Mouse (Mus musculus): Measurements from ENCODE around the gene Arhgef10l. TPM values are rescaled to one million over a fixed set of nuclear protein-coding genes. Genes with fewer than 3 reads are reported as not detected.

Gene Arhgef10l
- polyA plus RNA-seq, 1 experiment from 2014 or later, result 17.0 TPM

DNA sequence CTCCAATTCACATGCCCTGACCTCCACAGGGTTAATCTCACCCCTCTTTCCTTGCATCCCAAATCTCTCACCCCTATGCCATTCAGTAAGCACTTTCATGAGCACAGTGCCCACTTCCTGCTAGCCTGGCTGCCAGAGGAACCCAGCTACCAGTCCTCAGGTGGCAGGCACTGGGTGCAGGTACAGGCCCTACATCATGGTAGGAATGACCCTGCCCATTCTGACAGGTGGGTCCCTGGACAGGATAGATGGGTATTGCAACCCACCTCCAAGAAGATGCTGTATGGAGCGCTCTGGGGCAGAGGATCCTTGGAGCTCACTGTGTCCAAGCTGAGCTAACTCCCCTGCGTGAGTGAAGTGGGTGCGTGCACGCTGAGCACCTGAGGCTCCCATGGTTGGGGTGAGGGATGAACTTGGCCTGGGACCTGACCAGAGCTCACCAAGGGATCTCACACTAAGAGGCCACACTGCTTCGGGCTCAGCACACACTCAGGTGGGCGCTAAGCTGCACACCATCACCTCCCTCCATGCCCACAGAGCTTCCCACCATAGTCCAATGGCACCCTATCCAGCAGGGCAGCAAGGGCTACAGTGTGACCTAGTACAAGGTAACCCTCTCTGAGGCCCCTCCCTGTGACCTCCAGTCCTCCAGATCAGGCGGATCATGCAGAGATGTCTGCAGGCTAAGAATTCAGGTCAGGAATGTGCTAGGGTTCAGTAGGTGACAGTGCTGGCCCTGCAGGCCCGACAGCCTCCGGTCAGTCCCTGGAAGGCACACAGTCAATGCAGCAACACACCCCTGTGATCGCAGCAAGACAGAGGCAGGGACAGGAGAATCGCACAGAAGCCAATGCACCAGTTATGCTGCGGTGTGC lies 39.9 kb downstream of the Arhgef10l start:
- no peak overlapping the region for H3K27ac ChIP-seq (replicated peaks)
- WGBS, result 66% methylated on average over 12 of the region's 12 CpGs
- no peaks in the 10 kb centered on the region for H3K27me3 ChIP-seq
- no peak overlapping the region for H3K4me3 ChIP-seq (replicated peaks)
- H3K4me1 ChIP-seq, result peaks cover 51% of the 10 kb centered on the region
- ATAC-seq (ENCODE audit: insufficient number of reproducible peaks, low FRiP score, low TSS enrichment, low read depth), result no peak
- H3K9me3 ChIP-seq (replicated peaks), result no peaks in the 10 kb centered on the region
- no peaks in the 10 kb centered on the region for H3K36me3 ChIP-seq
- H3K4me2 ChIP-seq (replicated peaks), result no peak overlapping the region
- H3K9ac ChIP-seq, result no peak overlapping the region

DNA sequence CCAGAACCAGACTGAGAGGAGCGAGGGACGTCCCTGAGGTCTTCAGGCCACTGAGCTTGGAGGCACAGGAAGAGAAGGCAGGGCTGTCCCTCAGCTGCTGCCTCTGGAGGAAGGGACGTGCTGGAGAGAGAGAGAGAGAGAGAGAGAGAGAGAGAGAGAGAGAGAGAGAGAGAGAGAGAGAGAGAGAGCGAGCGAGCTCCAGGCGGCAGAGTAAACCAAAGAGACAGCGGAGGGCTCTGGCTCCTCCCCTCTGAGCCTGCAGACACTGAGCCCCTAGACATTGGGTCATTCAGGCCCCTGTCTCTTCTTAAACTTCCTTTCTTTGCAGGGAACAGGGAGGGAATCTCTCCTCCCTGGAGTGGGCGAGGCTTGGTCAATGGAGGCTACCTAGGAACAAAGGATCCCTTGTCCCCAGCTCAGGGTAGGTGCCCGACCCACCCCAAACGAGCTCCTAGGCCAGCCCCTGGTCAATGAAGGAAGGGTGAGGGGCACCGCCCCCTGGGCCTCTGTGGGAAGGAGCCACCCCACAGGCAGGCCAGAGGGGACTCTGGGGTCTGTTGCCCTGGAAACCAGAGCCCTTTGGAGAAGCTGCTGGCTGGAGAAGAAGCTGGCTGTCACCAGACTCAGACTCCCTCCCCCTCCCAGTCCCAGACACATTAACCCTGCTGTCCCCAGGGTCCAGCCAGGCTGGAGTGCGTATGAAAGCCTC lies 41.2 kb downstream of the Arhgef10l start:
- H3K36me3 ChIP-seq, result no peaks in the 10 kb centered on the region
- WGBS, result 10% methylated on average over 11 of the region's 12 CpGs
- H3K9ac ChIP-seq, result no peak overlapping the region
- H3K4me3 ChIP-seq (replicated peaks), result no peak overlapping the region
- peak overlapping the region; percentile 71 for H3K27ac ChIP-seq (replicated peaks)
- peak overlapping the region; percentile 21 for H3K4me2 ChIP-seq (replicated peaks)
- no peaks in the 10 kb centered on the region for H3K9me3 ChIP-seq (replicated peaks)
- H3K4me1 ChIP-seq, result peaks cover 41% of the 10 kb centered on the region
- no peaks in the 10 kb centered on the region for H3K27me3 ChIP-seq
- ATAC-seq (ENCODE audit: insufficient number of reproducible peaks, low FRiP score, low TSS enrichment, low read depth), result peak; percentile 77

DNA sequence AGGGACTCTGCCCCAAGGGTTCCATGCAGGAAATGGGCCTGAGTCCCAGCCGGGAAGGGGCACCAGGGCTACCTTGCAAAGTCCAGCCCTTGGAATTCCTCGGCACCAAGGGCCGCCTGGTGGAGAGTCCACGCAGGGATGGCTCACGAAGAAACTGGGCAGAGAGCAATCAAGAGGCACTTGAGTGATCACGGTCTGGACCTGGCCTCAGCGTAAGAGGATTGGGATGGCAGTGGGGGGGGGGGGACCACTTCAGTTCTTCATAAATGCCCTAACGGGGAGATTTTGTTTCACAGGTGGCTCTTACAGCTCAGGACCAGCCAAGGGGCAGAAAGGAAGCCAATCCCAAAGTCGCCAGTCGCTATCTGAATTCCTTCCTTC lies 41.7 kb downstream of the Arhgef10l start:
- peak overlapping the region; percentile 71 for H3K27ac ChIP-seq (replicated peaks)
- no peak overlapping the region for H3K9ac ChIP-seq
- no peaks in the 10 kb centered on the region for H3K27me3 ChIP-seq
- no peaks in the 10 kb centered on the region for H3K36me3 ChIP-seq
- H3K4me2 ChIP-seq (replicated peaks), result peak overlapping the region; percentile 21
- ATAC-seq (ENCODE audit: insufficient number of reproducible peaks, low FRiP score, low TSS enrichment, low read depth), result no peak
- peaks cover 36% of the 10 kb centered on the region for H3K4me1 ChIP-seq
- no peak overlapping the region for H3K4me3 ChIP-seq (replicated peaks)
- WGBS, result 19% methylated on average over 10 of the region's 10 CpGs
- no peaks in the 10 kb centered on the region for H3K9me3 ChIP-seq (replicated peaks)

DNA sequence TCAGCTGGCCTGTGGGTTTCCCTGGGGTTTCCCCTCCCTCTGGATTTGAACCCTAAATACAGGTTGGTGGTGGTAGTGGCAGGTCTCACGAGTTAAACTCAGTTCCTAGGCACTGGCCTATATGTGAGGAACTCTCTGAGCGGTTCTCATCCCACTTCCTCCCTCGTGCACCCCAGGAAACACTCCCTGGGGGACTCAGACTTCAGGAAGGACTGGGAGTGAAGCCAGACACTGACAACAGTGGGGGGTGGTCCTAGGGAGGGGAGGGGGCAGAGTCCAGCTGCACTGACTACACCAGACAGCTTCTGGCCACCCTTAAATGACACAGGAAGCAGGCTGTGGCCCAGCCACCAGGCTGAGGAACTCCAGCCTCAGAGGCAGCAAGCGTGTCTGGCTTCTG lies 43.0 kb downstream of the Arhgef10l start:
- ATAC-seq (ENCODE audit: insufficient number of reproducible peaks, low FRiP score, low TSS enrichment, low read depth), result no peak
- Histone ChIP-seq H3K4me2 (replicated peaks) (no peak overlapping the region), H3K9me3 (replicated peaks) (no peaks in the 10 kb centered on the region), H3K27ac (replicated peaks) (0 out of 2 replicates have a peak overlapping the region, but pooled peaks have one; percentile 29), H3K9ac (no peak overlapping the region), H3K36me3 (no peaks in the 10 kb centered on the region), H3K4me1 (peaks cover 33% of the 10 kb centered on the region), H3K27me3 (no peaks in the 10 kb centered on the region), H3K4me3 (replicated peaks) (no peak overlapping the region)
- WGBS, result 39% methylated on average over 4 of the region's 4 CpGs

DNA sequence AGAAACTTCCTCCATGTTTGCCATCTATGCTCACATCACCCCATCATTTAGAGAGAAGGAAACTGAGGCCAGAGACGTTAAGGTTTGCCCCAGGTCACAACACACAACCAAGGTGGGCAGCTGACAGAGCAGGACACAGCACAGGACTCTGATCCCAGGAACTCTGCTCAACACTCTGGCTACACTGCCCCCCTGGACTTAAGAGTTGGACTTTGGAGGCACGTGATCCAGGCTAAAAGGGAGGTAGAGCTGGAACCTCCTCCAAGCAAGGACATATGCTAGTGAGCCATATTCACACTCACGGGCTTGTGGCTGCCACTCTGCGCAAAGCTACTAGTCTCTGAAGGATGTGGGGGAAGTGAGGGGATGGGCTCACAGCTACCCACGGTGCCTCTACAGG lies 45.3 kb downstream of the Arhgef10l start:
- H3K4me1 ChIP-seq, result peaks cover 50% of the 10 kb centered on the region
- no peak for ATAC-seq (ENCODE audit: insufficient number of reproducible peaks, low FRiP score, low TSS enrichment, low read depth)
- no peaks in the 10 kb centered on the region for H3K9me3 ChIP-seq (replicated peaks)
- no peak overlapping the region for H3K27ac ChIP-seq (replicated peaks)
- no peak overlapping the region for H3K9ac ChIP-seq
- H3K27me3 ChIP-seq, result no peaks in the 10 kb centered on the region
- no peaks in the 10 kb centered on the region for H3K36me3 ChIP-seq
- no peak overlapping the region for H3K4me3 ChIP-seq (replicated peaks)
- 75% methylated on average over 5 of the region's 5 CpGs for WGBS
- H3K4me2 ChIP-seq (replicated peaks), result no peak overlapping the region

DNA sequence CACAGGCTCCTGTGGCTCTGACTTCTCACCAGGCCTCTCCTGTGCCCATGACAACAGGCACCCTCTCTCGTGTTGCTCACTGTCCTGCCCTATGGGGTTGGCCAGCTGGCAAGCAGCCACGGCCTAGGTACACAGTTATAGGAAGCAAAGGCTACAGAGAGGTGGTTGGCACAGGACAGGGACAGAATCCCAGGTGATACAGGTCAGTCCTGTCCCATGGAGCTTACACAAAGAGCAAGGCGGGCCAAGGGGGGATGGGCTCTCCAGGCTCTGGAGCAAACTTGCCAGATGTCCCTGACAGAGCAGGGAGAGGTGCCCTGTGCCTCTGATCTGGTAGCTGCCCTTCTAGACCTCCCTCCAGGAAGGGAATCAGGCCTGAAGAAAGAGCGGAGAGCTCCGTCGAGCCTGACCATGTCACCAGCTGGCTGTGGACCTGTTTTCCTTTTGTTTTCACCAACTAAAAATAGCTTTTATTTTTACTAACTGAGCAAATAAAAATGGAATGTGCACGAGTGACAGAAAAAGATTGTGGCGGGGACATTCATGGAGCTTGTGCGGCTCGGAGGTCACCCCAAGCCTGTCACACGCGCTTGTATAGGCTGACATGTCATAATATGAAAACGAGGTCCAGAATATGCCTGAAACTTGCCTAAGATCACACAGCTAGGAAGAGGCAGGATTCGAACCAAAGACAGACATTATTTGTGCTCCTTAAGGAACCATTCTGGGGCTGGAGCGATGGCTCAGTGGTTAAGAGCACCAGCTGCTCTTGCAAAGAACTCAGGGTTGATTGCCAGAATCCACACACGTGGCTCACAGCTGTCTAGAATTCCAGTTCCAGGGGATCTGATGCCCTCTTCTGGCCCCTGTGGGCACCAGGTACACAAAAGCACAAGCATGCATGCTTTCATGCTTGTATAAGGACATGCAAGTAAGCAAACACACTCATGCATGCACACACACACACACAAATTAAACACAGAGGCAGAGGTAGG lies 48.1 kb downstream of the Arhgef10l start:
- Histone ChIP-seq H3K36me3 (peaks cover 6% of the 10 kb centered on the region; the same call in 1 of the 2 replicates), H3K9ac (no peak overlapping the region), H3K9me3 (replicated peaks) (no peaks in the 10 kb centered on the region), H3K4me3 (replicated peaks) (no peak overlapping the region), H3K4me1 (peaks cover 24% of the 10 kb centered on the region), H3K27me3 (no peaks in the 10 kb centered on the region), H3K27ac (replicated peaks) (0 out of 2 replicates have a peak overlapping the region, but pooled peaks have one; percentile 28), H3K4me2 (replicated peaks) (no peak overlapping the region)
- no peak; the same call in 1 of the 2 replicates for ATAC-seq (ENCODE audit: insufficient number of reproducible peaks, low FRiP score, low TSS enrichment, low read depth)
- WGBS, result 57% methylated on average over 16 of the region's 16 CpGs

DNA sequence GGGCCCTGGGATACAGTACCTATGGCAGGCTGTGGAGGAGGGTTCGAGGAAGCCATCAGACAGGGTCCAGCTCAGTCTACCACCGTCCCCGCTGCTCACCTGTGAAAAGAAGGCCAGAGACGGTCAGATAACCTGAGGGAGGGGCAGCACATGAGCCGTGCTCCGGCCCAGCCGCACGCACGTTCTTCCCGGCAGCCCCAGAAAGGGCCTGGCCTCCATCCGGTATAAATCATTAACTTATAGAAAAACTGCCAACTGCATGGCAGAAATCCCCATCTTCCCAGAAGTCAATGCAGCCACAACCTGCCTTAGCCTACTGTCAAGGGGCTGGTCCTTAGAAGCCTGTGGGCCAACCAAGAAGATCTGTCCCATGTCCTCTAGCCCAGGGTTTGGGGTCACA lies 48.9 kb downstream of the Arhgef10l start:
- Histone ChIP-seq H3K9ac (no peak overlapping the region), H3K4me3 (replicated peaks) (no peak overlapping the region), H3K36me3 (peaks cover 6% of the 10 kb centered on the region; the same call in 1 of the 2 replicates), H3K27me3 (no peaks in the 10 kb centered on the region), H3K4me1 (peaks cover 30% of the 10 kb centered on the region), H3K27ac (replicated peaks) (0 out of 2 replicates have a peak overlapping the region, but pooled peaks have one; percentile 6), H3K4me2 (replicated peaks) (no peak overlapping the region), H3K9me3 (replicated peaks) (no peaks in the 10 kb centered on the region)
- WGBS, result 92% methylated on average over 11 of the region's 11 CpGs
- ATAC-seq (ENCODE audit: insufficient number of reproducible peaks, low FRiP score, low TSS enrichment, low read depth), result no peak

DNA sequence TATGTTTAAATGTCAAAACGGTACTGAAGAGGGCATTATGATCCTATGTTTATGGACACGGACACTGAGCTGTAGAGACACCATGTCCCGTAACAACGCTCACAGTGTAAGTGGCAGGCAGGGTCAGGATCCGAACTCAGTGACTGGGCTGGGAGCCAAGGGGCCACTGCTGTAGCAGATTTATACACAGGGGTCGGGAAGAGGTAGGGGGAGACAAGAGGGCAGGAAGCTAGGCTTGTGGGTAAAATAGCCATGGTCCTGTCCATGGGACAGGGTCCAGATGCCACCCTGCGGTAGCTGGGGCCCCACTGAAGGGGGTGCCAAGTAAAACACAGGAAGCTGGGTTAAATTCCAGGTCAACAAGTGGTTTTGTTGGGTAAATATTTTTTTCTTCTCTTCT lies 49.6 kb downstream of the Arhgef10l start:
- no peak for ATAC-seq (ENCODE audit: insufficient number of reproducible peaks, low FRiP score, low TSS enrichment, low read depth)
- Histone ChIP-seq H3K36me3 (peaks cover 6% of the 10 kb centered on the region; the same call in 1 of the 2 replicates), H3K27me3 (no peaks in the 10 kb centered on the region), H3K4me3 (replicated peaks) (no peak overlapping the region), H3K27ac (replicated peaks) (no peak overlapping the region), H3K9ac (no peak overlapping the region), H3K4me1 (peaks cover 37% of the 10 kb centered on the region), H3K9me3 (replicated peaks) (no peaks in the 10 kb centered on the region), H3K4me2 (replicated peaks) (no peak overlapping the region)
- 75% methylated on average over 7 of the region's 7 CpGs for WGBS

DNA sequence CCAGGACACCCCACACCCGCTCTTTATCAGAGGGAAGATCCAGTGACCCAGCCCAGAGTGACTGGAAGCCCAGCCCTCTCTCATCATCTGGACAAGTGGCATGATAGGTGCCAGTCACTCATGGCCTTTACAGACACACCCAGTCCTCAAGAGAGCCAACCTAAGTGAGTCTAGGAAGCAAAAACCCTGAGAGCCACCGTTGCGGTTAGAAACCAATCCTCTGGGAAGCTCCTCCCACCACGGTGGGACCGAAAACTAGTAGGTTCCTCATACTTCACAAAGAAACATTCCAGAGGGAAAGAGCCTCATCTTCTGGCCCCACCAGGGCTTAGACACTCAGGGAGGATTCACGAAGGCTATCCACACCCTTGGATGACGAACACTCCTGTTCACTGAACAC lies 50.0 kb downstream of the Arhgef10l start:
- Histone ChIP-seq H3K36me3 (peaks cover 6% of the 10 kb centered on the region; the same call in 1 of the 2 replicates), H3K9me3 (replicated peaks) (no peaks in the 10 kb centered on the region), H3K4me3 (replicated peaks) (no peak overlapping the region), H3K9ac (no peak overlapping the region), H3K4me2 (replicated peaks) (no peak overlapping the region), H3K4me1 (peaks cover 42% of the 10 kb centered on the region), H3K27ac (replicated peaks) (no peak overlapping the region; the same call in 1 of the 2 replicates), H3K27me3 (no peaks in the 10 kb centered on the region)
- WGBS, result 71% methylated on average over 7 of the region's 7 CpGs
- ATAC-seq (ENCODE audit: insufficient number of reproducible peaks, low FRiP score, low TSS enrichment, low read depth), result no peak

DNA sequence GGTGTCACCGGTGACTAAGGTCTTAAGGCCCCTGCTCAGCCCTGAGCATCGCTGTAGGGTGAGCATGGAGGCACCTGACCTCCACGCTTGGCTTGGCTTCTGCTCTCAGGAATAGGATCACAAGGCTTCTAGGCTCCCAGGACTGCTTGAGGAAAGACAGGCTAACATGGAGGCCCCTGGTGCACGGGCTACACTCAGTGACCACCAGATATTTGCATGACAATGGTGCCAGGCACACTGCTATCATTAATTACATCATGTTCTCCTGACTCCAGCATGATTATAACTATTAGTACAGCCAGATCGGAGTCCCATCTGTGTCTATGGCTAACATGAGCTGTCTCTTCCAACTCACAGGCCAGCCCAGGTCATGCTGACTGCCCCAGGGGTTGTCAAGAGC lies 51.3 kb downstream of the Arhgef10l start:
- Histone ChIP-seq H3K27me3 (no peaks in the 10 kb centered on the region), H3K4me3 (replicated peaks) (no peak overlapping the region), H3K27ac (replicated peaks) (no peak overlapping the region), H3K36me3 (peaks cover 6% of the 10 kb centered on the region; the same call in 1 of the 2 replicates), H3K9ac (no peak overlapping the region), H3K9me3 (replicated peaks) (no peaks in the 10 kb centered on the region), H3K4me2 (replicated peaks) (no peak overlapping the region), H3K4me1 (peaks cover 50% of the 10 kb centered on the region)
- no peak for ATAC-seq (ENCODE audit: insufficient number of reproducible peaks, low FRiP score, low TSS enrichment, low read depth)
- 90% methylated on average over 5 of the region's 5 CpGs for WGBS

All from embryonic facial prominence, embryonic 15.5 days (tissue).